Mouse (Mus musculus) erythroblast, embryonic 14.5 days (primary cell): ENCODE results near the gene Syn2.

Experiments
- GATA1 ChIP-seq: IDR thresholded peaks from 2 replicates; pipeline ENCODE4 v1.6.1; 2012; ENCODE audit warnings: low read length, inconsistent platforms, mixed read lengths
- TAL1 ChIP-seq: IDR thresholded peaks from 3 replicates; pipeline ENCODE4 v1.6.1; 2012; ENCODE audit warnings: low read length, inconsistent platforms, mixed read lengths

DNA sequence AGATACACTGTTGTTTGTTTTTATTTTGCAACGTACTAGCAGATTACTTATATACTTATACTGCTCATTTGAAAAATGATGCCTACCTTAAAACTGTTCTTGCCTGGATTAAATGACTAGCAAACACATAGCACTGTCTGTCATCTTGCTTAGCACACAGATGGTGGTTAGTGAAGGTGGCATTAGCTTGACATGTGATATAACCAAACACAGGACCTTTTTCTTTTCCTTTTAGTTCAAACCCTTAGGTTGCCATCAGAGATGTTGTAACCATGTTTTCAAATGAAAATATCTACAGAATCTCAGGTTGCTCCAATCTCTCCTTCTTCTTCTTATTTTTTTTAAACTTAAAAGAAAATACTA, 9.4 kb upstream of the Syn2 start:
- TF ChIP-seq GATA1 (no peak), TAL1 (no peak)
